Mouse (Mus musculus) liver, embryonic 13.5 days (tissue): Measurements from ENCODE around the gene Ghr. TPM values are rescaled to one million over a fixed set of nuclear protein-coding genes. Genes with fewer than 3 reads are reported as not detected.
A peak's percentile ranks its signal among the peaks of the same experiment; 100 is the strongest.

ENCODE experiments used
- ATAC-seq: fragments of 200-750 bp; cut with Nextera tagmentation; 2 replicates; pipeline ENCODE4 v1.8.0; 2017; ENCODE audit warnings: low read depth, mild to moderate bottlenecking, moderate number of reproducible peaks, moderate library complexity
- DNase-seq: peaks from one replicate; pipeline ENCODE4 v3.0.0; 2022
- H3K27ac ChIP-seq: fragments of 300-500 bp; sonication (generic); 2 replicates; pipeline ENCODE4 v1.5.1; 2015; ENCODE audit warnings: moderate library complexity, mild to moderate bottlenecking, inconsistent platforms
- H3K27me3 ChIP-seq: fragments of 300-500 bp; sonication (generic); 2 replicates; pipeline ENCODE4 v1.6.1; 2015; ENCODE audit warnings: mild to moderate bottlenecking, inconsistent platforms
- H3K36me3 ChIP-seq: fragments of 300-500 bp; sonication (generic); 2 replicates; pipeline ENCODE4 v1.6.1; 2015; ENCODE audit warnings: mild to moderate bottlenecking, inconsistent platforms
- H3K4me1 ChIP-seq: fragments of 300-500 bp; sonication (generic); replicated peaks from 2 replicates; pipeline ENCODE4 v1.6.1; 2015; ENCODE audit warnings: inconsistent platforms
- H3K4me2 ChIP-seq: fragments of 300-500 bp; sonication (generic); 2 replicates; pipeline ENCODE4 v1.6.1; 2015; ENCODE audit warnings: inconsistent platforms, mild to moderate bottlenecking, moderate library complexity
- H3K4me3 ChIP-seq: fragments of 300-500 bp; sonication (generic); replicated peaks from 2 replicates; pipeline ENCODE4 v1.5.1; 2015; ENCODE audit warnings: mild to moderate bottlenecking, inconsistent platforms
- H3K9ac ChIP-seq: fragments of 300-500 bp; sonication (generic); 2 replicates; pipeline ENCODE4 v1.6.1; 2015; ENCODE audit warnings: mild to moderate bottlenecking, inconsistent platforms
- H3K9me3 ChIP-seq: fragments of 300-500 bp; sonication (generic); replicated peaks from 2 replicates; pipeline ENCODE4 v1.6.1; 2016; ENCODE audit warnings: inconsistent platforms
- WGBS: fragments of 180-500 bp; shearing (Covaris S2); methylation state at CpG from one replicate; pipeline ENCODE4 v1.1.7; 2015; ENCODE audit not compliant: insufficient replicate concordance; 5-methylcytosine and 5-hydroxymethylcytosine counted together
- polyA plus RNA-seq: library from polyadenylated mRNA; unstranded; fragments of >200 nt; fragmentation: Nextera tagmentation; extraction: Ambion mirVana; gene quantifications from 2 replicates; pipeline ENCODE4 v1.2.1, GENCODE M21; 2015

Gene Ghr
- polyA plus RNA-seq, 1 experiment from 2014 or later = 13.1 TPM

DNA sequence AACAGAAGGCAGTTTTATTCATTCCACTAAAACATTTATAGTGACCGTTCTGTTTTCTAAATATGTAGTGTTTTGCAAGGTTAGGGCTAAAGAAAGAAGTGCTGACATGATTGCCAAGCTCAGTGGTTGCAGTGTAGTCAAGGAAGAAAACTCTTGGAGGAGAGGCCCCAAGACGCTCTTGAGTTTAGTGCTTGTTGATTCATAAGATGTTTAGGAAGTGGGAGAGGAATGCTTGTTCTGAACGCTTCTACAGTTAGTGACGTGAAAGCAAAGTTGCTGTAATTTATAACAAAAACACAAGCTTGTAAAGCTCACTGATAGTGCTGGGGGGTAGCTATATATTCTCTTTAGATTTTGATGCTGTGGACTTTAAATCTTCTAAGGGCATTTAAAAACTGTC is 174.8 kb downstream of the Ghr start:
- ATAC-seq (no peak), DNase-seq (no peak)
- Histone ChIP-seq H3K4me3 (no peak overlapping the region), H3K9ac (no peak overlapping the region), H3K4me1 (no peaks in the 10 kb centered on the region), H3K4me2 (no peak overlapping the region), H3K27ac (no peak overlapping the region), H3K27me3 (no peaks in the 10 kb centered on the region), H3K9me3 (no peaks in the 10 kb centered on the region), H3K36me3 (no peaks in the 10 kb centered on the region)
- WGBS = 68% methylated on average over 4 of the region's 4 CpGs

DNA sequence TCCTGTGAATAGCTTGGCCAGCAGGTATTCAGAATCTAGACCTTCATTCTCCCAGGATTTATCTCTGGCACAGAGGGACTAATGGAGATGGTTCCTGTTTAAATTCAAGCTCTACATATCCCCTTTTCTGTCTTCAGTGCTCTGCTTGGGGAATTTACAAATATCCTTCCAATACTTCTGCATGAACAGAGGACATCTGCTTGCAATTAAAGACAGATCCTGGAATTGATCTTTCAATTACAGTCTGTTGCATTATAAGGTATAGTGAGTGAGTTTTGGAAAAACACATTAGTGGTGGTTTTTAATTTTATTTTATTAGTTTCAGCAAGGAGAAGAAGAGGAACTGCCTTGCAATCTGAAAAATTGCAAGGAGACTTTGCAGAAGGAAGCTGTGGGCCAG is 184.1 kb downstream of the Ghr start:
- Histone ChIP-seq H3K4me2 (no peak overlapping the region), H3K27me3 (no peaks in the 10 kb centered on the region), H3K9ac (no peak overlapping the region), H3K27ac (no peak overlapping the region), H3K4me1 (no peaks in the 10 kb centered on the region), H3K36me3 (no peaks in the 10 kb centered on the region), H3K4me3 (no peak overlapping the region), H3K9me3 (no peaks in the 10 kb centered on the region)
- ATAC-seq (no peak), DNase-seq (no peak)

DNA sequence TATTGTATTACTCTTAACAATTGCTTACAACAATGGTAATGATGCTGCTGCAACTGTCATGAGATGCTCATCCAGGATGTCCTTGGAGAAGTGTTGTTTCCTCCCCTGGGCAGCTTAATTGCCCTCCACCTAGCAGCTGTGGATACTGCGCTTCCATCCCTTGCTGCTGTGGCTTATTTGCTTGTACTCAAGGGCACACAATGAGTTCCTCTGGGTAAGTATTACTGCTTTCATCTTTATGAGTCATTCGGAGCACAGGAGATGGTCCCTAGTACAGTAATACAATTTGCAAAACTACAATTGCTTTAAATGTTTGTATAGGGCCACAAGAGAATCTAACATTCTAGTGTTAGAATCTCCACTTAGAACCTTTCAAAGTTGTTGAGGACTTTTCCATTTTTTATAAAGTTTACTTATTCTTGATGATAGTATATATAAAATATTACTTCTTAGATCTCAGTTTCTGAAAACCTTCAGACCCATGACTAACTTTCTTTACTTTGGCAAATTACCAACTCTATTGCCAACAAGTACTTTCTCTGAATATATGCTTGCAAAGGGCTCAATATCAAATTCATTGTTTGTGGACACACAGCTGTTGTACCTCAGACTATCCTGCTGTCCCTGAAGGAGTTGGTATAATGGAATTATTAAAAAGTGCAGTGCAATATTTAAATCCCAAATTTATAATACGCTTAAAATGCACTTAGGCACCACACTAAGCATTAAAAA is 185.8 kb downstream of the Ghr start:
- ATAC-seq = no peak
- DNase-seq = no peak
- Histone ChIP-seq H3K4me3 (no peak overlapping the region), H3K4me1 (no peaks in the 10 kb centered on the region), H3K27me3 (no peaks in the 10 kb centered on the region), H3K4me2 (no peak overlapping the region), H3K9ac (no peak overlapping the region), H3K36me3 (no peaks in the 10 kb centered on the region), H3K27ac (no peak overlapping the region), H3K9me3 (no peaks in the 10 kb centered on the region)
- 63% methylated on average over 3 of the region's 3 CpGs for WGBS

DNA sequence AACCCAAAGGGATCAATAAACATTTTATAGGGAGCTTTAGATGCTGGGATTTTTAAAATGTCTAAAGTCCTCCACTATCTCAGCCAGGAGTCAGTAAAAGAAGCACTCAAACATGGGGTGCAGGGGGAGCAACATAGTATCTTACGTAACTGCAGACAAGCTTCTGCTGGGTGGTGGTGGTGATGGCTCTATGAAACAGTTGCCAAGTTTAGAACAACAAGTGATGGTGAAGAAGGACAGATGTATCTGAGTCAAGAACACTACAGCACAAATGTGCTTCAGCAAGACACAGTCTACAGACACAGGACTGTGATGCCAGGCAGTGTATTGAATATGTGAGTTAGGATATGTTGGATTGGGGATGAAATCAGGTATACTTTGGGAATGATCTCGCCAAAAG is 187.1 kb downstream of the Ghr start:
- H3K4me2 ChIP-seq = no peak overlapping the region
- H3K9me3 ChIP-seq = no peaks in the 10 kb centered on the region
- no peak overlapping the region for H3K27ac ChIP-seq
- no peaks in the 10 kb centered on the region for H3K4me1 ChIP-seq
- H3K27me3 ChIP-seq = no peaks in the 10 kb centered on the region
- DNase-seq (no peak), ATAC-seq (no peak)
- 54% methylated on average over 2 of the region's 2 CpGs for WGBS
- H3K36me3 ChIP-seq = no peaks in the 10 kb centered on the region
- H3K4me3 ChIP-seq = no peak overlapping the region
- H3K9ac ChIP-seq = no peak overlapping the region

DNA sequence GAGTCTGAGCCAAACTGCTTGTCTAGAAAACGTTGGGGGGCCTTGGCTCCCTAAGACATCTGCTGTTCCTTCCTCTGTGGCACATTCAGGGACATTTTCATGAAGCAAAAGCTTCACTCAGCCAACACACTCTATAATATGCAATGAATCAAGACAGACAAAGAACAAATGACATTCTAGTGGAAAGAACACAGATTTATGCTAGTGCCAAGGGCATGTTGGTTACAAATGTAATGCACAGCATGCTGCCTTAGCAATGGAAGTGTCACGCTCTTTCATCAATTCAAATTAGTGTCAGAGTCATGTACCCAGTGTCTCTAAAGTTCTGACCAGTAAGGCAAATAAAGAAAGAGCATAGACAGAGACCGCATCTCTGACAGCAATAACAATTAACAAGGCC is 187.6 kb downstream of the Ghr start:
- no peak for DNase-seq
- no peaks in the 10 kb centered on the region for H3K9me3 ChIP-seq
- H3K36me3 ChIP-seq = no peaks in the 10 kb centered on the region
- H3K27ac ChIP-seq = no peak overlapping the region
- WGBS = 53% methylated on average over 3 of the region's 3 CpGs
- no peak overlapping the region for H3K9ac ChIP-seq
- no peaks in the 10 kb centered on the region for H3K27me3 ChIP-seq
- H3K4me2 ChIP-seq = no peak overlapping the region
- ATAC-seq = no peak
- no peak overlapping the region for H3K4me3 ChIP-seq
- no peaks in the 10 kb centered on the region for H3K4me1 ChIP-seq

GRCm38 (mm10) chr15:3390722-3391121 is 192.6 kb downstream of the Ghr start:
- Histone ChIP-seq H3K4me1 (no peaks in the 10 kb centered on the region), H3K4me2 (no peak overlapping the region), H3K36me3 (no peaks in the 10 kb centered on the region), H3K27me3 (no peaks in the 10 kb centered on the region), H3K9me3 (no peaks in the 10 kb centered on the region), H3K4me3 (no peak overlapping the region), H3K9ac (no peak overlapping the region), H3K27ac (no peak overlapping the region)
- no peak for DNase-seq
- ATAC-seq = no peak

DNA sequence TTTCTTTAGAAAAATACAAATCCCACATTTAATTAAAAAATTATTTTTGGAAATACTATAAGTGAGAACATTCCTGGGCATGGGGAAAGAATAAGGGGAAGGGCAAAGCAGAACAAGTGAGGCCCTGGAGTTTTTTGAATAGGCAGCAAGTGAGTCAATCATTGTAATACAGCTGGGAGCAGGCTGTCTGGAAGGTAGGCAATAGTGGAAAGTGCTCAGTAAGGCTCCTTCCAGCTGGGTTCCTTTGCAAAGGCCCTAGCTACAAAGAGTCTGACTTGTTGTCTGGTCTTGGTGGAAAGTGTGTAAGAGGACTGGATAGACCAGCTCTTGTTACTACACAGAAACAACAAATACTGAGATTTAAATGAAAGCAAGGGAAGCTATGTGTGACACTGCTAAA is 194.3 kb downstream of the Ghr start:
- ATAC-seq (no peak), DNase-seq (no peak)
- Histone ChIP-seq H3K36me3 (no peaks in the 10 kb centered on the region), H3K27ac (no peak overlapping the region), H3K4me1 (no peaks in the 10 kb centered on the region), H3K9me3 (no peaks in the 10 kb centered on the region), H3K4me2 (no peak overlapping the region), H3K4me3 (no peak overlapping the region), H3K27me3 (no peaks in the 10 kb centered on the region), H3K9ac (no peak overlapping the region)

GRCm38 (mm10) chr15:3388485-3388884 is 194.8 kb downstream of the Ghr start:
- 63% methylated on average over 2 of the region's 2 CpGs for WGBS
- H3K4me2 ChIP-seq = no peak overlapping the region
- no peaks in the 10 kb centered on the region for H3K27me3 ChIP-seq
- H3K9ac ChIP-seq = no peak overlapping the region
- H3K4me1 ChIP-seq = no peaks in the 10 kb centered on the region
- H3K27ac ChIP-seq = no peak overlapping the region
- no peaks in the 10 kb centered on the region for H3K9me3 ChIP-seq
- DNase-seq (no peak), ATAC-seq (no peak)
- no peak overlapping the region for H3K4me3 ChIP-seq
- no peaks in the 10 kb centered on the region for H3K36me3 ChIP-seq

GRCm38 (mm10) chr15:3383788-3384187 is 199.5 kb downstream of the Ghr start:
- H3K4me3 ChIP-seq = no peak overlapping the region

DNA sequence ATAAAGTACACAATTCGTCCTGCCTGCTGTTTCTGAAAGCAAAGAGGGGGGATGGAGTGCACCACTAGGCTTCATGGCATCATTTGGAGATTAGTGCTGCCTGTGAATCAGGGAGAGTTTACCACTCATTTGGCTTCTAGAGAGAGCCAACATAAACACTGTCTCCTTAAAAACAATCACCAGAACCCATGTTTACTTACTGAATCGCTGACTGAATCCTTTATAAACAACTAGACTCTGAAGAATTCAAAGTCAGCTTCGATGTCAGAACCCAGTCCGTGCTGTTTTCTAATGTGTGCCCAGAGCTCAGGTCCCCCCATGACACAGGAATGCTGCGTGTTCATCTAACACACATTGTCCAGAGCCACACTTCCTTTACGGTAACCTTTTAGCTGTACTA is 201.9 kb downstream of the Ghr start:
- H3K4me3 ChIP-seq = no peak overlapping the region
- no peak overlapping the region for H3K27ac ChIP-seq
- DNase-seq (no peak), ATAC-seq (no peak)
- H3K9ac ChIP-seq = no peak overlapping the region
- no peaks in the 10 kb centered on the region for H3K9me3 ChIP-seq
- no peaks in the 10 kb centered on the region for H3K27me3 ChIP-seq
- no peaks in the 10 kb centered on the region for H3K36me3 ChIP-seq
- 50% methylated on average over 6 of the region's 6 CpGs for WGBS
- H3K4me2 ChIP-seq = no peak overlapping the region
- H3K4me1 ChIP-seq = no peaks in the 10 kb centered on the region

More at GRCm38 (mm10) chr15:3383788-3384187, 199.5 kb downstream of the Ghr start:
- H3K4me2 ChIP-seq = no peak overlapping the region
- no peaks in the 10 kb centered on the region for H3K4me1 ChIP-seq
- H3K36me3 ChIP-seq = no peaks in the 10 kb centered on the region
- no peak overlapping the region for H3K27ac ChIP-seq
- no peak overlapping the region for H3K9ac ChIP-seq
- DNase-seq = no peak
- WGBS = 28% methylated on average over 2 of the region's 2 CpGs
- no peaks in the 10 kb centered on the region for H3K9me3 ChIP-seq
- ATAC-seq = no peak
- no peaks in the 10 kb centered on the region for H3K27me3 ChIP-seq

- ATAC-seq = no peak
- H3K4me2 ChIP-seq = no peak overlapping the region
- no peaks in the 10 kb centered on the region for H3K4me1 ChIP-seq
- DNase-seq = no peak
- H3K27ac ChIP-seq = no peak overlapping the region
- no peak overlapping the region for H3K4me3 ChIP-seq
- no peaks in the 10 kb centered on the region for H3K36me3 ChIP-seq
- no peak overlapping the region for H3K9ac ChIP-seq
- WGBS = 65% methylated on average over 2 of the region's 2 CpGs
- no peaks in the 10 kb centered on the region for H3K27me3 ChIP-seq
- H3K9me3 ChIP-seq = 0 out of 2 replicates have a peak, but pooled peaks cover 4% of the 10 kb centered on the region
Measured at GRCm38 (mm10) chr15:3368261-3368832, 214.9 kb downstream of the Ghr start.

DNA sequence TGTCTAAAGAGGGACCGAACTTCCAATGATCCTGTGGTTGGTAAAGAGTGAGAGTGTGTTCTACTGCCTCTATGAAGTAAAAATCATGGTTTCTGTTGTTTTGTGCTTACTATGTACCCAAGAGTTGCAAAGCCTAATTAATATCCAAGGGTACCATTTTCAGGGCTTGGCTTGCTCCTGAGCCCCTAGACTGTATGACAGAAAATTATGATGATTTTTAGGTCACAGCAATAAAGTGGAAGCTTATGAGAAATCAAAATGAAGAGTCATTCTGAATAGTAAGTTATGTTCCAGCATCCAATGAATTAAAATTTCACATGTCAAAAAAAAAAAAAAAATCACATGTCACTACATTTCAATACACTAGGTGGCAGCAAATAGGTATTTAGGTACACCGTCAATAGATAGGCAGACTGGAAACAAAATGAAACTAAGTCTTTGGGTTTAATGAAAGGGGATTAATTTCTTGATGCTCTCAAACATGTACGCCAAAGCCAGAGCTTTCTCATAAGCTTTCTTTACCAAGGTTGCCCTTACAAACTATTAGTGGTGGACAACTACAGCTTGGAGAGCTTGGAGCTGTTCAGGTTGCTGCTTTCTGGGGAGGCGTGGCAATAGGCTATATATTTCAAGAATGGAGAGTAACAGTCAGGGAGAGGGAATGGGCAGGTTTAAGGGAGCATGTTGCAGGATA is 227.1 kb downstream of the Ghr start:
- H3K9ac ChIP-seq = no peak overlapping the region
- no peak for ATAC-seq
- H3K4me2 ChIP-seq = peak overlapping the region; percentile 21; the same call in 1 of the 2 replicates
- H3K9me3 ChIP-seq = no peaks in the 10 kb centered on the region
- no peaks in the 10 kb centered on the region for H3K27me3 ChIP-seq
- H3K27ac ChIP-seq = no peak overlapping the region
- no peaks in the 10 kb centered on the region for H3K4me1 ChIP-seq
- 38% methylated on average over 4 of the region's 4 CpGs for WGBS
- H3K36me3 ChIP-seq = no peaks in the 10 kb centered on the region
- H3K4me3 ChIP-seq = no peak overlapping the region
- DNase-seq = no peak
